Mouse (Mus musculus): ENCODE measurements around the gene Tfap2c.

DNA sequence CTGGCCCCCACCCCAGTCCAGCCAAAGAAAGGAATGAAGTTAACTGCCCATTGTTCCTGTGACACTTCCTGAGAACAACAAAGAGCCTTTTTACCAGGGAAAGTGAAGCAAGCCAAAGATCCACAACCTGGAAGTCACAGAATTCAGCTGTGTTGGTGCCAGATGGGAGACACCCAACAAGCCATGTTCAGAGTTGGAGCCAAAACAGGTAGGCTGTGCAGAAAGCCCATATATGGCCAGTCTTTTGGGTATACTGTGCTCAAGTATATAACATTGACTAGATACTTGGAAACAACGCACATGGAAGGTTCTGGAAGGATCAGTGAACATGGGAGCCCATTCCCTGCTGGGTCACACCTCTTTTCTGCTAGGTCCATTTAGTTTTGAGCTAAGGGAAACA, 39.7 kb downstream of the Tfap2c start:
- no peak for TF ChIP-seq POLR2A (IDR thresholded peaks at IDR 0.05; ENCODE audit: low read depth, low read length)
- no peak for TF ChIP-seq CTCF (IDR thresholded peaks at IDR 0.05; ENCODE audit: extremely low read depth, insufficient read length, insufficient replicate concordance, low read depth, low read length)

Measured in small intestine, adult 2 months (tissue).